ENCODE assay signal across 8 mouse cellular contexts in the genomic region with DNA sequence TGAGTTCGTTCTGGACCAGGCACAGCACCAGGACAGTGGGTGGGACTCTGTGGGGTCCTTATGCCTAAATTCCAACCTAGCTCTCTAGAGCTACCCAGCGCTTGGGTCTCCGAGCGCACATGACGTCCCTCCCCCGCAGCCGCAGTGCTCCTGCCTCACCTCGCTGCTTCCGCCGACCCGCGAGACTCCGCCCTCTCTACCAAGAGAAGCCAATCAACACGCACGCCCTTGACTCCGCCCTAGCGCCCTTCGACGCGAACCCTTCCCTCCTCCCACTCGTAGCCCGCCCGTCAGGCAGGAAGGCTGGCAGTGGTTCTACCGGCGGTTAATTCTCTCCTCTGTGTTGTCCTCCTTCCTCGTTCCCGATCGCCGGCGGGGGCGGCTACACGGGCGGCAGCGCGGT. TPM values are rescaled to one million over a fixed set of nuclear protein-coding genes. Genes with fewer than 3 reads are reported as not detected.
A peak's percentile ranks its signal among the peaks of the same experiment; 100 is the strongest.
DNase-seq lines count a peak whose midpoint lies in the region; ATAC-seq and TF ChIP-seq lines count a peak whose summit lies in the region.

Gene Mapk1 (plus strand): TSS at position 252 of the 403 bp plus-strand sequence.

- H3K4me2 ChIP-seq in embryonic facial prominence, embryonic 13.5 days = peak within 1 kb of the TSS; percentile 64
- peak within 1 kb of the TSS; percentile 76 for H3K4me2 ChIP-seq in limb, embryonic 12.5 days
- peak within 1 kb of the TSS; percentile 55 for H3K4me2 ChIP-seq in midbrain, embryonic 15.5 days

- peak within 1 kb of the TSS; percentile 87 for H3K4me3 ChIP-seq in embryonic facial prominence, embryonic 13.5 days
- H3K4me3 ChIP-seq in kidney, adult 2 months (ENCODE audit: insufficient read depth, low read depth, low read length) = peak within 1 kb of the TSS; percentile 94
- peak within 1 kb of the TSS; percentile 98 for H3K4me3 ChIP-seq in limb, embryonic 12.5 days (replicated peaks)
- peak within 1 kb of the TSS; percentile 96 for H3K4me3 ChIP-seq in midbrain, embryonic 15.5 days
- H3K4me3 ChIP-seq in spleen, adult 2 months (ENCODE audit: extremely low read depth, insufficient read depth, insufficient read length) = peak within 1 kb of the TSS; percentile 86

- under 1% methylated on average over 35 of the region's 35 CpGs for WGBS in embryonic facial prominence, embryonic 13.5 days
- WGBS in kidney, adult 2 months = under 1% methylated on average over 35 of the region's 35 CpGs
- under 1% methylated on average over 35 of the region's 35 CpGs for WGBS in limb, embryonic 12.5 days
- WGBS in midbrain, embryonic 15.5 days = 0% methylated on average over 35 of the region's 35 CpGs
- under 1% methylated on average over 35 of the region's 35 CpGs for WGBS in spleen, adult 2 months

- H3K9me3 ChIP-seq in embryonic facial prominence, embryonic 13.5 days = no peaks in the 10 kb centered on the region
- no peaks in the 10 kb centered on the region for H3K9me3 ChIP-seq in limb, embryonic 12.5 days
- no peaks in the 10 kb centered on the region for H3K9me3 ChIP-seq in midbrain, embryonic 15.5 days

- H3K27ac ChIP-seq in embryonic facial prominence, embryonic 13.5 days = peak within 1 kb of the TSS; percentile 93
- peak within 1 kb of the TSS; percentile 73 for H3K27ac ChIP-seq in kidney, adult 2 months (ENCODE audit: insufficient read depth, low read depth, low read length)
- peak within 1 kb of the TSS; percentile 94 for H3K27ac ChIP-seq in limb, embryonic 12.5 days
- H3K27ac ChIP-seq in midbrain, embryonic 15.5 days = peak within 1 kb of the TSS; percentile 95
- H3K27ac ChIP-seq in spleen, adult 2 months (ENCODE audit: insufficient read depth, low read length) = peak within 1 kb of the TSS; percentile 84

- peak within 1 kb of the TSS; percentile 90 for H3K9ac ChIP-seq in embryonic facial prominence, embryonic 13.5 days
- peak within 1 kb of the TSS; percentile 93 for H3K9ac ChIP-seq in limb, embryonic 12.5 days (replicated peaks)
- peak within 1 kb of the TSS; percentile 80 for H3K9ac ChIP-seq in midbrain, embryonic 15.5 days

- TF ChIP-seq POLR2A in kidney, adult 2 months (IDR thresholded peaks at IDR 0.05; ENCODE audit: low read depth, low read length) = peak; percentile 93
- TF ChIP-seq POLR2A in spleen, adult 2 months (IDR thresholded peaks at IDR 0.05; ENCODE audit: low read depth, low read length) = peak; percentile 98

- DNase-seq in 3134 (ENCODE audit: extremely low read depth, insufficient read length, low spot score) = peak; percentile 98
- peak; percentile 97 for DNase-seq in adrenal gland, postnatal 36 days
- peak; percentile 97 for DNase-seq in heart, adult 18-20 months
- DNase-seq in kidney, adult 2 months = peak; percentile 98
- DNase-seq in spleen, adult 2 months (ENCODE audit: low read depth in 1 of 2, low spot score in 2 of 2) = peak; percentile 91 to 95

- peaks cover 9% of the 10 kb centered on the region for H3K36me3 ChIP-seq in embryonic facial prominence, embryonic 13.5 days
- no peaks in the 10 kb centered on the region for H3K36me3 ChIP-seq in kidney, adult 2 months (ENCODE audit: control insufficient read depth, insufficient read depth, low read length)
- peaks cover 17% of the 10 kb centered on the region for H3K36me3 ChIP-seq in limb, embryonic 12.5 days
- no peaks in the 10 kb centered on the region for H3K36me3 ChIP-seq in midbrain, embryonic 15.5 days (replicated peaks)
- H3K36me3 ChIP-seq in spleen, adult 2 months (ENCODE audit: control insufficient read depth, insufficient read depth, low read length) = no peaks in the 10 kb centered on the region; the same call in 1 of the 2 replicates

- no peaks in the 10 kb centered on the region for H3K27me3 ChIP-seq in embryonic facial prominence, embryonic 13.5 days
- H3K27me3 ChIP-seq in kidney, adult 2 months (replicated peaks; ENCODE audit: control insufficient read depth, insufficient read depth, low read length) = no peaks in the 10 kb centered on the region
- H3K27me3 ChIP-seq in limb, embryonic 12.5 days = no peaks in the 10 kb centered on the region
- H3K27me3 ChIP-seq in midbrain, embryonic 15.5 days (replicated peaks) = no peaks in the 10 kb centered on the region
- no peaks in the 10 kb centered on the region for H3K27me3 ChIP-seq in spleen, adult 2 months (ENCODE audit: control insufficient read depth, insufficient read depth, low read length)

- H3K4me1 ChIP-seq in embryonic facial prominence, embryonic 13.5 days = peaks cover 17% of the 10 kb centered on the region
- H3K4me1 ChIP-seq in kidney, adult 2 months (ENCODE audit: control insufficient read depth, insufficient read depth, low read length) = peaks cover 5% of the 10 kb centered on the region; the same call in 1 of the 2 replicates
- H3K4me1 ChIP-seq in limb, embryonic 12.5 days (replicated peaks) = peaks cover 10% of the 10 kb centered on the region
- H3K4me1 ChIP-seq in midbrain, embryonic 15.5 days = peaks cover 27% of the 10 kb centered on the region
- peaks cover 5% of the 10 kb centered on the region; the same call in 1 of the 2 replicates for H3K4me1 ChIP-seq in spleen, adult 2 months (ENCODE audit: control insufficient read depth, insufficient read depth, insufficient read length)

- TF ChIP-seq CTCF in kidney, adult 2 months (conservative IDR thresholded peaks at IDR 0.05; ENCODE audit: insufficient read depth, insufficient read length, low read depth, low read length) = no peak
- TF ChIP-seq CTCF in spleen, adult 2 months (IDR thresholded peaks at IDR 0.05; ENCODE audit: extremely low read depth, insufficient read depth, insufficient read length, insufficient replicate concordance) = no peak

- peak; percentile 98 for ATAC-seq in embryonic facial prominence, embryonic 13.5 days (ENCODE audit: insufficient number of reproducible peaks, insufficient read depth, low FRiP score, low TSS enrichment, low read depth)
- ATAC-seq in limb, embryonic 12.5 days (ENCODE audit: insufficient number of reproducible peaks, insufficient read depth, low FRiP score, low TSS enrichment, low read depth) = peak; percentile 98
- ATAC-seq in midbrain, embryonic 15.5 days (replicated peaks) = peak; percentile 99

RNA-seq across cellular contexts. Expression of gene Mapk1, which starts in this region (rescaled TPM):
- 100 to 1,000 TPM; 183 to 200 TPM for total RNA-seq in adrenal gland, postnatal 36 days (2021)
- 136 and 149 TPM in 2 replicates for polyA plus RNA-seq in embryonic facial prominence, embryonic 13.5 days (2015; fragmentation: Nextera tagmentation; extraction: Ambion mirVana)
- 100 to 1,000 TPM in 1 of 2 experiments, 10 to 100 TPM in 1; 94.8 to 112 TPM for total RNA-seq in heart, adult 18-20 months (2021)
- 58.2 and 61.6 TPM in 2 replicates for polyA plus RNA-seq in kidney, adult 2 months (2012; rRNA removed)
- polyA plus RNA-seq in limb, embryonic 12.5 days (2016; fragmentation: Nextera tagmentation; extraction: Ambion mirVana) = 142 and 144 TPM in 2 replicates
- polyA plus RNA-seq in midbrain, embryonic 15.5 days (2015; fragmentation: Nextera tagmentation; extraction: Ambion mirVana) = 180 and 182 TPM in 2 replicates
- 48.3 and 48.7 TPM in 2 replicates for polyA plus RNA-seq in spleen, adult 2 months (2012; rRNA removed)

Comparison
In these comparisons a context has a peak if more than half of its experiments do, and no peak if none do; other contexts are left out.
1. Peak in every context shown above with its lines: DNase-seq, ATAC-seq, H3K4me3 ChIP-seq and H3K27ac ChIP-seq.